Mouse (Mus musculus): ENCODE data around the gene Ago3.

DNA sequence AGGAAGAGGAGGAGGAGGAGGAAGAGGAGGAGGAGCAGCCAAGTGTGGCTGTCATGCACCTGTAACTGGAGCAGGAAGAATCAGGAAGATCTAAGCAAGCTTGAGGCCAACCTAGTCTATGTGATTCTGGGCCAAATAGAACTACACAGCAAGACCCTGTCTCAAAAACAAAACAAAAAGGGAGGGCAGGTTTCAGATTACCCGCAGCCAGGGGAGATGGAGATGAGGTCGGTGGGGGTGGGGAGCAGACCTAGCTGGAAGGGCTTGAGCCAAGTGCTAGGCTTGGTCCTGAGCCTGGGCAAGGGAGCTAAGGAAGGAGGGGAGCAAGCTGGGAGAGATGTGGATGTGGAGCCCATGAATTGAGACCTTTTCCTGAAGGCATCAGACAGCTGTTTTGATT lies 122.5 kb downstream of the Ago3 start:
- no peak for TF ChIP-seq POLR2A (IDR thresholded peaks at IDR 0.05; ENCODE audit: insufficient read depth, low read depth, low read length)
- no peak for TF ChIP-seq CTCF (IDR thresholded peaks at IDR 0.05; ENCODE audit: insufficient read depth, low read depth, low read length)

Data from olfactory bulb, adult 2 months (tissue).